Mouse (Mus musculus): ENCODE data around the gene Ehd4.

The Ehd4 gene

GRCm38 (mm10) chr2:120108077-120108476 is 46.3 kb downstream of the Ehd4 start:
- DNase-seq (ENCODE audit: low spot score in 2 of 2): no peak

GRCm38 (mm10) chr2:120107446-120107845 is 47.0 kb downstream of the Ehd4 start:
- no peak for DNase-seq (ENCODE audit: low spot score in 2 of 2)

GRCm38 (mm10) chr2:120106397-120106973 is 47.9 kb downstream of the Ehd4 start:
- DNase-seq (ENCODE audit: low spot score in 2 of 2): no peak

GRCm38 (mm10) chr2:120105861-120106260 is 48.5 kb downstream of the Ehd4 start:
- no peak for DNase-seq (ENCODE audit: low spot score in 2 of 2)

DNA sequence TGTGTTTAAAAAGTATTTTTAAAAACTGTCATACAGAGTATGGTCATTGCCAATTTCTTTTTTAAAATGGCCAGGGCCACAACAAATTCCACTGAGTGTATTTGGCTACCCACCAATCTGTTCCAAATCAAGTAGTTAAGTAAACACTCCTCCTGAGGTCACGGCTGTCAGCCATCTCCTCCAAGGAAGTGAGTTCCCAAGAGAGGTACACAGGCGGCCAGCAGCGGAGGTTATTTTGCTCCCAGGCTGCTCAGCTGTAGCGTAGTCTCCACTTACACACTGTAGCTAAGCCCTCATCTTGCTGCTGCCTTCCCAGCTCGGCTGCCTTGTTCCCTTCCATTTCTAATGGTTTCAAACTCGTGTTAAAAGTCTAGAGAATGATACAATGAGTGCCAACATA is 51.5 kb downstream of the Ehd4 start:
- no peak for DNase-seq (ENCODE audit: low spot score in 2 of 2)

DNA sequence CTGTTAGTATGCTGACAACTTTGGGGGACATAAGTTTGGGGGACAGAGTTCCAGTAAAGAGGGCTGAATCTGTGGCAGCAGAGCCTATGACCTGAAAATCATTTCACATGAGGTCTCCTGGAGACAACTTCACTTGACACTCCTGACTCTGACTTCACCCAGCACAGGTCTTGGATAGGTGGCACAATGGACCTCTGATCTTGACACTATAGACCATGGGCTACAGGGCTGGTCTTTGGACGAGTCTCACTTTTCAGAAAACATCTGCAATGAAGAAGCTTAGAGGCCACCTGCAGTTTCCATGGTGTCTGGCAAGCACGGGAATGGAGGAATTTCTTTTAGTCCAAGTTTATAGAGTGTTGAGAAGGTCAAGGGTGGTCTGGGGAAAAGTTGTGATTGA is 52.0 kb downstream of the Ehd4 start:
- DNase-seq (ENCODE audit: low spot score in 2 of 2): no peak

DNA sequence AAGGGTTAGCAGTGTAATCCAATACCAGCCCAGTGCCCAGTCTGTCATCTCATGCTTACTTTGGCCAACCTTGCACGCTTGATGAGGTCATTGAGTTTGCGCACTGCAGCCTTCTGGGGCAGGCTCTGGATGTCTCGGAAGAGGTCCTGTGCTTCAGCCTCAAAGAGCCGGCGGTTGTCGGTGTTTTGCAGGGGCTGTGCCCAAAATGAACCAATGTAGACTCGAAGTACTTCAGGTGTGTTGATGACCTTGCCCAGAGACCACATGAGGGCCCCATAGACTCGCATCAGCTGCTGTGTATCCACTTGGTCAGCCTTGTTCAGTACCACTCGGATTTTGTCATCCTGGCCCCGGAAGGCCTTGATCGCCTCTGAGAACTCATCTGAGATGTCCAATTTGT is 52.4 kb downstream of the Ehd4 start:
- no peak for DNase-seq (ENCODE audit: low spot score in 2 of 2)

GRCm38 (mm10) chr2:120099886-120100285 is 54.5 kb downstream of the Ehd4 start:
- DNase-seq (ENCODE audit: low spot score in 2 of 2): no peak

DNA sequence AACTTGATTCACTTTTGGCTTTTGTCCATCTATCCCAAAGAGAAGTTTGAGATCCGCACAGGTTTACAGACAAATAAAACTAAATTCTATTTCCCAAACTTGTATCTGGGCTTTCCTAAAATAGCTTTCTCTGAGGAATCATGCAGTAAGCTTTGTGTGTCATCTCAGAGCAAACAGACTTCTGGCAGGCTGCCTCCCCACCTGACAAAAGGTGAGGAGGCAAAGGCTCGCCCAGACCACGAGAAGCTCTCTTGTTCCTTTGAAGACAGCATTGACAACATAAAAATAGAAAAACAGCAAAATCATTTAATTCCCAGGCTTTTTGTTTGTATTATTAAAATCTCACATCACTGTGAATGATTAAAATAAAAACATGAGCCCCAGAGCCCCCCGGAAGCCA is 55.1 kb downstream of the Ehd4 start:
- DNase-seq (ENCODE audit: low spot score in 2 of 2): no peak

- DNase-seq (ENCODE audit: low spot score in 2 of 2): no peak
Measured at GRCm38 (mm10) chr2:120098781-120099202, 55.6 kb downstream of the Ehd4 start.

GRCm38 (mm10) chr2:120097868-120098267 is 56.5 kb downstream of the Ehd4 start:
- peak in 1 of 2 experiments; percentile 27 for DNase-seq (ENCODE audit: low spot score in 2 of 2)

DNA sequence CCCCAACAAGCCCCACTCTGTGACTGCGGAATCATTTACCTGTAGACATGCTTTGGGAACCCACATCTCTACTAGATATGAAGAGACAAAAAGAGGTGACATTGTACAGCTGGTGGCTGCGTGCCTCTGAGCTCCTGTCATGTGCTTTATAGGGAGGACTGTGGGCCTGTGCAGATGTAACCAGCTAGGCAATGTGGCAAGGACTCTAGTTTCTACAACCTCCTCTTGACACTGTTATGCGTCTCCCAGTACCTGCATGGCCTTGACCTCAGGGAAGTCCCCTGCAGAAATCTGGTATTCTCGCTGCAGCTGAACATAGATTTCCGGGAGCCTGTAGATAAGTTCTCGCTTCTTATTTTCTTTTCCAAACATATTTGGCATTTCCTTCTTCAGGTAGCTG is 57.7 kb downstream of the Ehd4 start:
- DNase-seq (ENCODE audit: low spot score in 2 of 2): no peak

GRCm38 (mm10) chr2:120096191-120096590 is 58.2 kb downstream of the Ehd4 start:
- DNase-seq (ENCODE audit: low spot score in 2 of 2): no peak

DNA sequence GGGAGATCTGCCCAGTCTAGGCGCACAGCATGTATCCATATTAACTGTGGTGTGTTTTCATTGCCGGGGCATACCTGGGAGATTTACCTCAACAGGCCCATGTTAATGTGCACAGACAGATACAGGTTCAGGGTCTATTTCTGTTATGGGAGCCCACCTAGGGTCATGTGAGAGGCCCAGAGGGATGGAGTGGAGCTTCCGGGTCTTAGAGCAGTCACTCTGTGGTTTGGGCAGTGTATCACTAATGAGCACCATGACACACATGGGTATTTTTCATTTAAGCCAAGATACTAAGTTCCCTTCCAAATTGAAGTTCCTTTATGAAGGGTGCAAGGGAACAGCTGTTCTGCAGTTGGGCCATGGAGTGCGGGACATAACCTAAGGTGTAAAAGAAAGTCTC is 59.2 kb downstream of the Ehd4 start:
- DNase-seq (ENCODE audit: low spot score in 2 of 2): no peak

GRCm38 (mm10) chr2:120093671-120094430 is 60.6 kb downstream of the Ehd4 start:
- peak in 1 of 2 experiments; percentile 51 for DNase-seq (ENCODE audit: low spot score in 2 of 2)

DNA sequence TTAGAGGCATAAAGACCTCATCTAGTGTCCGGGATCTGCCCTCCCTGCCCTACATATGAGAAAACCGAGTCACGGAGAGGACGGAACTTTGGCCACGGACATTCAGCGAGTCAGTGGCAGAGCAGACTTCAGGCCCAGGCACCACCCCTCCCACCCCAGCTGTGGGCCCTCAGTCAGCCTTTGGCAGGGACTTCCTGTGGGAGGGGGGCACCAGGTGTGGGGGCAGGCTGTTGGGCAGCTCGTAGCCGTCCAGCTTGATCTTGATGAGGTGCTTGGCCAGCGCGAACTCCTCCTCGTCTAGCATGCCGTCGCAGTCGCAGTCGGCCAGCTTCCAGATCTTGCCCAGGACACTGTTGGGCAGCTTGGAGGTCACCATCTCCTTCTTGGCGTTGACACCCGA is 63.4 kb downstream of the Ehd4 start:
- no peak for DNase-seq (ENCODE audit: low spot score in 2 of 2)

- no peak for DNase-seq (ENCODE audit: low spot score in 2 of 2)
Measured at GRCm38 (mm10) chr2:120087897-120088296, 66.5 kb downstream of the Ehd4 start.

- DNase-seq (ENCODE audit: low spot score in 2 of 2): no peak
Measured at GRCm38 (mm10) chr2:120087391-120087790, 67.0 kb downstream of the Ehd4 start.

DNA sequence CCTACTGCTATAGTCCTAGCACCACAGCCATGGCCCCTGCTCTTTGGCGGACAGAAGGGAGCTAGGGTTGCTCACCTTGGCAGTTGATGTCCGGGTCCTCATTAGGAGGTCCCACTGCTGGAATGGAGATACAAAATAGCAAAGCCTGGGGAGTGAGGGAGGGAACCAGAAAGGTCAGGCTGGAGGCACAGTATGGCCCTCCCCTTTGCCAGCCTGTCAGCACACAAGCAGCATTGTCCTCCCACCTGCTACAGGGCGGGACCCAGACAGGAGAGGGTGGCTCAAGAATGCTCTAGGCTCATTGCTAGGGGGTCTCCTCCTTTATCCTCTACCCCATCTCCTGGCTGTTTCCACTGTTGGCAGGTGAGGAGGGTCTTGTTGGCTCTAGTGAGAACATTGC is 68.4 kb downstream of the Ehd4 start:
- DNase-seq (ENCODE audit: low spot score in 2 of 2): no peak

DNA sequence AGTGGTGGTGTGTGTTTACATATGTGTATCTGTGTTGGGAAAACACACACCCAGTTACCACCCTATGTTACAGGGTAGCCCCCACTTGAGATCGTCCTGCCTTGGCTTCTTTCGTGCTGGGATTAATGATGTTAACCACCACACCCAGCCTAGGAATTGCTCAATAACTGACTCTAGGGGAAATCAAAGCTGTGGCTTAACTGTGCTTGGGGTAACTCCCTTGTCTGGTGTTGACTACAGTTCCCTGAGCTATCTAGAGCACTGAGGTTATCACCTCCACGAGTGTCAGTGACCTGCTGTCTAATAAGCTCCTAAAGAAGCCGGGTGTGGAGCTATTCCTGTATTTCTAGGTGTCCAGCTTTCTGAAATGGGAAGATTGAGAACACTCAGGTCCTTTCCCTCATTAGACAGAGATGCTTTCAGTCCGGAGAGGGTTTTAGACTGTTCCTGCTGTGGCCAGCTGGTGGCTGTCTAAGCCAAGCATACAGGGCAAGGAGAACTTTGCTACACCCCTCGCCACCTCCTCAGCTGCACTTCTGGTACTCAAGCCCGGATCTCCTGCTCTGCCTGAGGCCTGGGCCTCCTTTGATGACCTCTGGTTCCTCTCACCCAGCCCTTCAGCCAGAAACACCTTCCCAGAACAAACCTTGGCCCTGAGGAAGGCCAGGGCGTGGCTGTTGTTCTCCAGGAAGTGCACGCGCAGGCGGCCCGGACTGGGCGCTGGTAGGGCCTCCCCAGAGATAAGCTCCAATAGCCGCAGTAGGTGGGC is 69.6 kb downstream of the Ehd4 start:
- peak in 1 of 2 experiments; percentile 41 for DNase-seq (ENCODE audit: low spot score in 2 of 2)

GRCm38 (mm10) chr2:120082416-120082815 is 72.0 kb downstream of the Ehd4 start:
- no peak for DNase-seq (ENCODE audit: low spot score in 2 of 2)

DNA sequence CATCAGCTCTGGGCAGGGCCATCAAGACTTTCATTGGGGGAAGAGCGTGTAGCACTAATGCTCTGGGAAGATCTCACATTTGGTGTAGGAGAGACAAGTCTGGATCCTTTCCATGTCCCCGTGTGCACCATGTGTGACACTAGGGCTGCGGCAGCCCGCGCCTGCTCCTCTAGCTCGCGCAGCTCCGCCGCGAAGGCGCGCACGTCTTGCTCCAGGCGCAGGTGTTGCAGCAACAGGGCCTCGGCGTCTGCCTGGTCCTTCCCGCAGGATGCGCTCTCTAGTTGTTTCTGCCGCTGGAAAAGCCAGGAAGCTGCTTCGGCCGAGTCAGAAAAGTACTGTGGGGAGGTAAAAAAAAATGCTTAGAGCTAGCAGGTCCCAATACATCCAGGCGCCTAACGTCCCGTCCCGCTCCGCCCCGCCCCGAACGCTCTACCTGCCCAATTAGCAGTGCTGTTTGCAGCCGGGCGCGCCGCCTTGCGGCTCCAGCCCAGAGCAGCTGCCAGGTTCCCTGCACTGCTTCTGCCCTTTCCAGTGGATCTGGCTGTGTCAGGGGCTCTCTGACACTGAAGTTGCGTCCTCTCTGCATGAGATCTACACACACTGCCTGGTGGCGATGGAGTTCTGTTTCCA is 78.2 kb downstream of the Ehd4 start:
- DNase-seq (ENCODE audit: low spot score in 2 of 2): peak in 1 of 2 experiments; percentile 28
